Mouse (Mus musculus) MEL (cell line): ENCODE results near the gene Ikzf3.

Source experiments
- GABPA ChIP-seq: IDR thresholded peaks from 2 replicates; pipeline ENCODE4 v1.6.1; 2012; ENCODE audit warnings: low read depth, mild to moderate bottlenecking, inconsistent platforms, low read length, improper control_type of control experiment, moderate library complexity
- RAD21 ChIP-seq: IDR thresholded peaks from 2 replicates; pipeline ENCODE4 v1.6.1; 2011; ENCODE audit warnings: mild to moderate bottlenecking, low read depth, low read length, improper control_type of control experiment
- RCOR1 ChIP-seq: IDR thresholded peaks from 2 replicates; pipeline ENCODE4 v1.6.1; 2012; ENCODE audit warnings: low read depth, mild to moderate bottlenecking, inconsistent platforms, low read length, improper control_type of control experiment
- USF2 ChIP-seq, 2 experiments: IDR thresholded peaks; 2 replicates each; pipeline ENCODE4 v1.6.1; 2011 to 2012; ENCODE audit warnings: improper control_type of control experiment in 2 of 2, low read length in 2 of 2, borderline replicate concordance in 1 of 2, inconsistent platforms in 1 of 2, low read depth in 1 of 2, mild to moderate bottlenecking in 1 of 2; ENCODE audit not compliant: insufficient read depth in 1 of 2

DNA sequence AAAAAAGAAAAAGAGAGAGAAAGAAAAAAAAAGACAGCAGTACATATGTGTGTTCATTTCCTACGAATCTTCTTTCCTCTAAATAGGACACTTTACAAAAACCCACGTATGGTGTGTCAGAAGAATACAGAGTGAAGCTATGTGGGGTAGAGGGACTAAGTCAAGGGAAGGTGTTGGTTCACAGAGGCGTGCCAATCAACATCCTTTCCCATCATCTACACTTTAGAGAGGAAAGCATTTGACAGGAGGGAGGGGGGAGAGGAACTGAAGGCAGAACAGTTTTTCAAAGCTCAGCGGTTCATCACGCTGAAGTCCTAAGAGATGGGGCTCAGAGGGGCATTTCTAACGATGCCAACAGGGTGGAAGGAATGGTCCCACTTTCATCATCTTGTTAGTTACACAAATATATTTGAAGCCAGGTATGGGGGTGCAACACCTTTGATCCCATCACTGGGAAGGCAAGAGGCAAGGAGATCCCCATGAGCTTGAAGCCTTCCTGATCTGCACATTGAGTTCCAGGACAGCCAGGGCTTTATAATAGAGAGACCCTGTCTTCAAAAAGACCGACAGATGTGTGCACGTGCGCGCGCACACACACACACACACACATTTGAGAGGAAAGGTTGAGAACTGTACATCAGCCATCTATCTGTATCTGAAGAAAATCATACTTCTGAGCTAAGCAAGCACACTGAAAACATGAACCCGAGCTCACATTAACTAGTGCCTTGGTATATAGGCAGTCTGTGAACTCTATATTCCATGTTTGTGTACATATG is 887 bp upstream of the Ikzf3 start:
- TF ChIP-seq RAD21, result no peak
- no peak for TF ChIP-seq GABPA
- no peak for TF ChIP-seq USF2 (IDR thresholded peaks at IDR 0.05; ENCODE audit: borderline replicate concordance in 1 of 2, insufficient read depth in 1 of 2, low read depth in 1 of 2, low read length in 2 of 2)
- TF ChIP-seq RCOR1, result no peak
